Mouse (Mus musculus): ENCODE results near the gene Nt5c2. TPM values are rescaled to one million over a fixed set of nuclear protein-coding genes. Genes with fewer than 3 reads are reported as not detected.
"Not testable (repeated sequence)": the region's sequence is repeated elsewhere in the genome, so short reads cannot be mapped to it uniquely, and the experiment has no call there.

Nt5c2 gene
- polyA plus RNA-seq, 1 experiment from 2014 or later: 93.8 TPM

- ATAC-seq (ENCODE audit: low FRiP score) (no peak), DNase-seq (ENCODE audit: low spot score) (no peak)
- WGBS: 90% methylated on average over 15 of the region's 15 CpGs
- Histone ChIP-seq H3K4me1 (replicated peaks; ENCODE audit: control insufficient read depth, insufficient read depth, low read length) (no peaks in the 10 kb centered on the region), H3K27me3 (ENCODE audit: control insufficient read depth, insufficient read depth, low read length) (peaks cover 10% of the 10 kb centered on the region), H3K27ac (no peak overlapping the region), H3K4me3 (replicated peaks; ENCODE audit: low read length) (peak overlapping the region; percentile 89; the same call in 1 of the 2 replicates), H3K36me3 (replicated peaks; ENCODE audit: control insufficient read depth, insufficient read depth) (no peaks in the 10 kb centered on the region), H3K4me2 (replicated peaks) (peak overlapping the region; percentile 83; the same call in 1 of the 2 replicates), H3K9ac (no peak overlapping the region), H3K9me3 (ENCODE audit: control insufficient read depth, low read length) (no peaks in the 10 kb centered on the region)
Observed at GRCm38 (mm10) chr19:47012521-47013130, 2.3 kb downstream of the Nt5c2 start.

- Histone ChIP-seq H3K27ac (no peak overlapping the region), H3K27me3 (ENCODE audit: control insufficient read depth, insufficient read depth, low read length) (no peaks in the 10 kb centered on the region; the same call in 1 of the 2 replicates), H3K4me2 (replicated peaks) (no peak overlapping the region), H3K9me3 (ENCODE audit: control insufficient read depth, low read length) (no peaks in the 10 kb centered on the region), H3K4me1 (replicated peaks; ENCODE audit: control insufficient read depth, insufficient read depth, low read length) (no peaks in the 10 kb centered on the region), H3K9ac (no peak overlapping the region), H3K4me3 (replicated peaks; ENCODE audit: low read length) (no peak overlapping the region), H3K36me3 (replicated peaks; ENCODE audit: control insufficient read depth, insufficient read depth) (no peaks in the 10 kb centered on the region)
- ATAC-seq (ENCODE audit: low FRiP score): no peak
- no peak for DNase-seq (ENCODE audit: low spot score)
- WGBS: 93% methylated on average over 5 of the region's 5 CpGs
Observed at GRCm38 (mm10) chr19:47009943-47010342, 5.0 kb downstream of the Nt5c2 start.

- Histone ChIP-seq H3K27ac (no peak overlapping the region), H3K4me1 (replicated peaks; ENCODE audit: control insufficient read depth, insufficient read depth, low read length) (no peaks in the 10 kb centered on the region), H3K4me2 (replicated peaks) (no peak overlapping the region), H3K4me3 (replicated peaks; ENCODE audit: low read length) (no peak overlapping the region), H3K9ac (no peak overlapping the region), H3K9me3 (ENCODE audit: control insufficient read depth, low read length) (no peaks in the 10 kb centered on the region), H3K27me3 (ENCODE audit: control insufficient read depth, insufficient read depth, low read length) (no peaks in the 10 kb centered on the region), H3K36me3 (replicated peaks; ENCODE audit: control insufficient read depth, insufficient read depth) (no peaks in the 10 kb centered on the region)
- DNase-seq (ENCODE audit: low spot score): no peak
- 92% methylated on average over 7 of the region's 7 CpGs for WGBS
- ATAC-seq (ENCODE audit: low FRiP score): no peak
Observed at GRCm38 (mm10) chr19:47009420-47009819, 5.5 kb downstream of the Nt5c2 start.

- Histone ChIP-seq H3K4me2 (replicated peaks) (no peak overlapping the region), H3K4me1 (replicated peaks; ENCODE audit: control insufficient read depth, insufficient read depth, low read length) (no peaks in the 10 kb centered on the region), H3K27me3 (ENCODE audit: control insufficient read depth, insufficient read depth, low read length) (no peaks in the 10 kb centered on the region), H3K27ac (no peak overlapping the region), H3K9me3 (ENCODE audit: control insufficient read depth, low read length) (no peaks in the 10 kb centered on the region), H3K9ac (no peak overlapping the region), H3K36me3 (replicated peaks; ENCODE audit: control insufficient read depth, insufficient read depth) (no peaks in the 10 kb centered on the region), H3K4me3 (replicated peaks; ENCODE audit: low read length) (no peak overlapping the region)
- DNase-seq (ENCODE audit: low spot score) (no peak), ATAC-seq (ENCODE audit: low FRiP score) (no peak)
- WGBS: 9% methylated on average over 4 of the region's 4 CpGs
Observed at GRCm38 (mm10) chr19:47006321-47006720, 8.6 kb downstream of the Nt5c2 start.

GRCm38 (mm10) chr19:47005873-47006272 is 9.1 kb downstream of the Nt5c2 start:
- no peak for DNase-seq (ENCODE audit: low spot score)
- ATAC-seq (ENCODE audit: low FRiP score): no peak
- H3K4me1 ChIP-seq (replicated peaks; ENCODE audit: control insufficient read depth, insufficient read depth, low read length): no peaks in the 10 kb centered on the region
- 61% methylated on average over 5 of the region's 5 CpGs for WGBS
- no peak overlapping the region for H3K9ac ChIP-seq
- no peak overlapping the region for H3K4me3 ChIP-seq (replicated peaks; ENCODE audit: low read length)
- H3K27me3 ChIP-seq (ENCODE audit: control insufficient read depth, insufficient read depth, low read length): no peaks in the 10 kb centered on the region
- no peak overlapping the region for H3K4me2 ChIP-seq (replicated peaks)
- H3K27ac ChIP-seq: no peak overlapping the region
- H3K9me3 ChIP-seq (ENCODE audit: control insufficient read depth, low read length): no peaks in the 10 kb centered on the region
- no peaks in the 10 kb centered on the region for H3K36me3 ChIP-seq (replicated peaks; ENCODE audit: control insufficient read depth, insufficient read depth)

- Histone ChIP-seq H3K4me2 (replicated peaks) (no peak overlapping the region), H3K9me3 (ENCODE audit: control insufficient read depth, low read length) (no peaks in the 10 kb centered on the region), H3K36me3 (replicated peaks; ENCODE audit: control insufficient read depth, insufficient read depth) (no peaks in the 10 kb centered on the region), H3K27ac (no peak overlapping the region), H3K4me3 (replicated peaks; ENCODE audit: low read length) (no peak overlapping the region), H3K9ac (no peak overlapping the region), H3K4me1 (replicated peaks; ENCODE audit: control insufficient read depth, insufficient read depth, low read length) (no peaks in the 10 kb centered on the region), H3K27me3 (ENCODE audit: control insufficient read depth, insufficient read depth, low read length) (no peaks in the 10 kb centered on the region)
- WGBS: 78% methylated on average over 6 of the region's 6 CpGs
- DNase-seq (ENCODE audit: low spot score) (no peak), ATAC-seq (ENCODE audit: low FRiP score) (no peak)
Observed at GRCm38 (mm10) chr19:47003742-47004511, 11.0 kb downstream of the Nt5c2 start.

- 78% methylated on average over 2 of the region's 3 CpGs for WGBS
- ATAC-seq (ENCODE audit: low FRiP score): not testable (repeated sequence)
Observed at GRCm38 (mm10) chr19:47000357-47000756, 14.6 kb downstream of the Nt5c2 start.

GRCm38 (mm10) chr19:46999753-47000152 is 15.2 kb downstream of the Nt5c2 start:
- DNase-seq (ENCODE audit: low spot score): no peak
- 85% methylated on average over 6 of the region's 6 CpGs for WGBS
- Histone ChIP-seq H3K27me3 (ENCODE audit: control insufficient read depth, insufficient read depth, low read length) (no peaks in the 10 kb centered on the region), H3K27ac (no peak overlapping the region), H3K4me1 (replicated peaks; ENCODE audit: control insufficient read depth, insufficient read depth, low read length) (no peaks in the 10 kb centered on the region), H3K36me3 (replicated peaks; ENCODE audit: control insufficient read depth, insufficient read depth) (no peaks in the 10 kb centered on the region), H3K9me3 (ENCODE audit: control insufficient read depth, low read length) (no peaks in the 10 kb centered on the region), H3K4me2 (replicated peaks) (no peak overlapping the region), H3K4me3 (replicated peaks; ENCODE audit: low read length) (no peak overlapping the region), H3K9ac (no peak overlapping the region)
- no peak for ATAC-seq (ENCODE audit: low FRiP score)

More at GRCm38 (mm10) chr19:47000357-47000756, 14.6 kb downstream of the Nt5c2 start:
- not testable (repeated sequence) for H3K4me1 ChIP-seq (replicated peaks; ENCODE audit: control insufficient read depth, insufficient read depth, low read length); H3K4me3 ChIP-seq (replicated peaks; ENCODE audit: low read length); H3K36me3 ChIP-seq (replicated peaks; ENCODE audit: control insufficient read depth, insufficient read depth); H3K27me3 ChIP-seq (ENCODE audit: control insufficient read depth, insufficient read depth, low read length); H3K4me2 ChIP-seq (replicated peaks); DNase-seq (ENCODE audit: low spot score); H3K27ac ChIP-seq; H3K9ac ChIP-seq; H3K9me3 ChIP-seq (ENCODE audit: control insufficient read depth, low read length)

- no peak overlapping the region for H3K9ac ChIP-seq
- H3K27me3 ChIP-seq (ENCODE audit: control insufficient read depth, insufficient read depth, low read length): no peaks in the 10 kb centered on the region
- H3K4me1 ChIP-seq (replicated peaks; ENCODE audit: control insufficient read depth, insufficient read depth, low read length): no peaks in the 10 kb centered on the region
- no peak overlapping the region for H3K4me2 ChIP-seq (replicated peaks)
- H3K4me3 ChIP-seq (replicated peaks; ENCODE audit: low read length): no peak overlapping the region
- H3K9me3 ChIP-seq (ENCODE audit: control insufficient read depth, low read length): no peaks in the 10 kb centered on the region
- no peak overlapping the region for H3K27ac ChIP-seq
- no peak for DNase-seq (ENCODE audit: low spot score)
- H3K36me3 ChIP-seq (replicated peaks; ENCODE audit: control insufficient read depth, insufficient read depth): no peaks in the 10 kb centered on the region
- WGBS: 88% methylated on average over 4 of the region's 4 CpGs
- no peak for ATAC-seq (ENCODE audit: low FRiP score)
Observed at GRCm38 (mm10) chr19:46998953-46999352, 16.0 kb downstream of the Nt5c2 start.
